Mouse (Mus musculus): ENCODE measurements around the gene Prdm11.

DNA sequence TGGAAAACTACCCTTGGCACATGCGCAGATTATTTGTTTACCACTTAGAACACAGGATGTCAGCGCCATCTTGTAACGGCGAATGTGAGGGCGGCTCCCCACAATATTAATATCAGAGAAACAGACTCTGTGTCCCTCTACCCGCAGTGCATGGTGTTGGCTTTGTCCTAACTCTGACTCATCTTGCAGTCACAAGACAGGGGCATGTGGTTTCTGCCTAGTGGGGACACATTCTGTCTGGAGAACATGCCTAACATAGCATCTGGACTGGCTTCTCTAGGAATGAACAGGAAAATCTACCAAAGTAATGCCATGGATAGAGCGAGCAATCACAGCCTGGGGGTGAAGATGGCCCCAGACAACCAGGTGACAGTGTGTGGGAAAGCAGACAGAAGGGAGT is 107.1 kb downstream of the Prdm11 start:
- TF ChIP-seq CTCF (IDR thresholded peaks at IDR 0.05; ENCODE audit: borderline replicate concordance, extremely low read depth, insufficient read depth, insufficient read length) (no peak), POLR2A (IDR thresholded peaks at IDR 0.05; ENCODE audit: borderline replicate concordance, extremely low read depth, insufficient read depth, insufficient read length, poor library complexity, severe bottlenecking) (no peak)

Measured in brain, embryonic 14.5 days (tissue).